Mouse (Mus musculus) myocyte (in vitro differentiated cells): Measurements from ENCODE around the gene Zmat3. TPM values are rescaled to one million over a fixed set of nuclear protein-coding genes. Genes with fewer than 3 reads are reported as not detected.

Experiments
- H3K27me3 ChIP-seq: one replicate; pipeline ENCODE4 v1.6.1; 2011; ENCODE audit not compliant: control insufficient read depth, insufficient read depth, insufficient read length
- H3K36me3 ChIP-seq: one replicate; pipeline ENCODE4 v1.6.1; 2011; ENCODE audit not compliant: control insufficient read depth, insufficient read depth
- H3K4me2 ChIP-seq: one replicate; pipeline ENCODE4 v1.6.1; 2011; ENCODE audit warnings: low read depth, control low read depth
- H3K4me3 ChIP-seq: one replicate; pipeline ENCODE4 v1.5.1; 2011; ENCODE audit warnings: mild to moderate bottlenecking, control low read depth, moderate library complexity
- H3K79me2 ChIP-seq: one replicate; pipeline ENCODE4 v1.6.1; 2011; ENCODE audit not compliant: control insufficient read depth, insufficient read depth
- H3ac ChIP-seq: one replicate; pipeline ENCODE4 v1.6.1; 2011; ENCODE audit not compliant: control insufficient read depth, insufficient read length
- CEBPB ChIP-seq: IDR thresholded peaks from 2 replicates; pipeline ENCODE4 v1.6.1; 2011; ENCODE audit warnings: mild to moderate bottlenecking, moderate library complexity; ENCODE audit not compliant: poor library complexity, insufficient read depth, severe bottlenecking
- E2F4 ChIP-seq: IDR thresholded peaks from one replicate; pipeline ENCODE4 v1.6.1; 2011; ENCODE audit warnings: mild to moderate bottlenecking, control low read depth, moderate library complexity; ENCODE audit not compliant: insufficient read depth
- MAX ChIP-seq: IDR thresholded peaks from one replicate; pipeline ENCODE4 v1.6.1; 2011; ENCODE audit warnings: low read depth, mild to moderate bottlenecking, control low read depth
- MYOD1 ChIP-seq, 3 experiments: IDR thresholded peaks; one replicate each; pipeline ENCODE4 v1.6.1; 2011; ENCODE audit warnings: control low read depth in 2 of 3, low read depth in 2 of 3, mild to moderate bottlenecking in 2 of 3, moderate library complexity in 1 of 3; ENCODE audit not compliant: insufficient read length in 2 of 3, control insufficient read depth in 1 of 3
- MYOG ChIP-seq, 3 experiments: IDR thresholded peaks; one replicate each; pipeline ENCODE4 v1.6.1; 2011; ENCODE audit warnings: control low read depth in 2 of 3, low read depth in 2 of 3, mild to moderate bottlenecking in 2 of 3; ENCODE audit not compliant: insufficient read length in 2 of 3, control insufficient read depth in 1 of 3, insufficient read depth in 1 of 3
- POLR2A ChIP-seq: IDR thresholded peaks from one replicate; pipeline ENCODE4 v1.6.1; 2011; ENCODE audit warnings: low read depth, mild to moderate bottlenecking, control low read depth, moderate library complexity; ENCODE audit not compliant: insufficient read length
- POLR2AphosphoS2 ChIP-seq: IDR thresholded peaks from one replicate; pipeline ENCODE4 v1.6.1; 2011; ENCODE audit warnings: low read depth, control low read depth; ENCODE audit not compliant: insufficient read length
- REST ChIP-seq: IDR thresholded peaks from one replicate; pipeline ENCODE4 v1.6.1; 2011; ENCODE audit warnings: mild to moderate bottlenecking, control low read depth, moderate library complexity; ENCODE audit not compliant: insufficient read depth, insufficient read length
- SRF ChIP-seq: IDR thresholded peaks from one replicate; pipeline ENCODE4 v1.6.1; 2011; ENCODE audit warnings: low read depth; ENCODE audit not compliant: control insufficient read depth, insufficient read length
- TCF12 ChIP-seq: IDR thresholded peaks from one replicate; pipeline ENCODE4 v1.6.1; 2011; ENCODE audit warnings: mild to moderate bottlenecking, control low read depth; ENCODE audit not compliant: poor library complexity, insufficient read depth, severe bottlenecking
- TCF3 ChIP-seq: IDR thresholded peaks from one replicate; pipeline ENCODE4 v1.6.1; 2011; ENCODE audit warnings: low read depth, control low read depth; ENCODE audit not compliant: insufficient read length
- USF1 ChIP-seq: IDR thresholded peaks from one replicate; pipeline ENCODE4 v1.6.1; 2011; ENCODE audit warnings: low read depth, mild to moderate bottlenecking, control low read depth, moderate library complexity
- polyA plus RNA-seq: library from polyadenylated mRNA; unstranded; fragments of >200 nt; fragmentation: generic; extraction: Trizol; gene quantifications from one replicate; pipeline ENCODE4 v1.2.1, GENCODE M21; 2012; ENCODE audit warnings: missing spikeins

Gene Zmat3
- polyA plus RNA-seq, 1 experiment, result 13.0 TPM

DNA sequence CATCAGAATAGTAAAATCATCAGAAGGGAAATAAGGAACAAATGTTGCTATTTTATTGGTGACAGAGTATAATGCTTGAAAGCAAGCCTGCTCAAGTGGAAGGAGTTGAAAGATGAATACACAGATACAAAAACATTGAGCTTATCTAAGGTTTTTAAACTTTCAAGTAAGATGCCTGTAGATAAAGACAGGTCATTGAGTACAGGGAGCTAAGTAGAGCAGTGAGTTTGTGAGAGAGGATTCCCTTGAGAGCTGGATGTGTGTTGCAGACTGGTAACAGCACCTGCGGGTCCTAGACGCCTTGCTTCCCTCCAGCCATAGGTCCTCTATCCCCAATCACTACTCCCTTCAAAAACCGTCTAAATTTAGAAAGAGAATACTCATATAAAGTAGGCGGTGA is 32.8 kb upstream of the Zmat3 start:
- Histone ChIP-seq H3ac (no peak overlapping the region), H3K36me3 (no peaks in the 10 kb centered on the region), H3K4me2 (peak overlapping the region; percentile 95), H3K27me3 (no peaks in the 10 kb centered on the region), H3K4me3 (peak overlapping the region; percentile 70), H3K79me2 (peaks cover 61% of the 10 kb centered on the region)
- TF ChIP-seq POLR2A (no peak), TCF3 (no peak), REST (no peak), MYOG (IDR thresholded peaks at IDR 0.05; ENCODE audit: control insufficient read depth in 1 of 3, insufficient read depth in 1 of 3, insufficient read length in 2 of 3, low read depth in 2 of 3) (no peak), CEBPB (no peak), TCF12 (no peak), POLR2AphosphoS2 (no peak), MAX (no peak), USF1 (no peak), MYOD1 (IDR thresholded peaks at IDR 0.05; ENCODE audit: control insufficient read depth in 1 of 3, insufficient read length in 2 of 3, low read depth in 2 of 3) (no peak), SRF (no peak), E2F4 (no peak)

DNA sequence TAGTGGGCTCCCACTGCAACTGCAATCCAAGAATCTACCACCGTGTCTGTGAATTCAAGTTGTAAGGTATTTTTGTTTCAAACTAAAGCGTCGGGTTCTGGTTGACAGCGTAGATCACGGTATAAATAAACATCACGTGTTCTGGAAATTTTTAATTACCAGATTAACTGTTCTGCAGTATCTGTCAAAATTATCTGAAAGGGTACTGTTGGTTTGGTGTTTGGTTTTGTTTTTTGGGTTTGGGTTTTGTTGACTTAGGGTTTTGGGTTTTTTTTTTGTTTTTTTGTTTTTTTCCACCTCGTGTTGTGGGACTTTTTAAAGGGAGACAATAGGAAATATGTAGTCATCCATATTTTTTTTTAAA is 32.3 kb upstream of the Zmat3 start:
- no peaks in the 10 kb centered on the region for H3K27me3 ChIP-seq
- peak overlapping the region; percentile 95 for H3K4me2 ChIP-seq
- peaks cover 56% of the 10 kb centered on the region for H3K79me2 ChIP-seq
- H3K4me3 ChIP-seq, result peak overlapping the region; percentile 70
- H3K36me3 ChIP-seq, result no peaks in the 10 kb centered on the region
- no peak for TF ChIP-seq POLR2AphosphoS2
- TF ChIP-seq USF1, result peak; percentile 10
- no peak for TF ChIP-seq MYOD1 (IDR thresholded peaks at IDR 0.05; ENCODE audit: control insufficient read depth in 1 of 3, insufficient read length in 2 of 3, low read depth in 2 of 3)
- peak overlapping the region; percentile 75 for H3ac ChIP-seq

DNA sequence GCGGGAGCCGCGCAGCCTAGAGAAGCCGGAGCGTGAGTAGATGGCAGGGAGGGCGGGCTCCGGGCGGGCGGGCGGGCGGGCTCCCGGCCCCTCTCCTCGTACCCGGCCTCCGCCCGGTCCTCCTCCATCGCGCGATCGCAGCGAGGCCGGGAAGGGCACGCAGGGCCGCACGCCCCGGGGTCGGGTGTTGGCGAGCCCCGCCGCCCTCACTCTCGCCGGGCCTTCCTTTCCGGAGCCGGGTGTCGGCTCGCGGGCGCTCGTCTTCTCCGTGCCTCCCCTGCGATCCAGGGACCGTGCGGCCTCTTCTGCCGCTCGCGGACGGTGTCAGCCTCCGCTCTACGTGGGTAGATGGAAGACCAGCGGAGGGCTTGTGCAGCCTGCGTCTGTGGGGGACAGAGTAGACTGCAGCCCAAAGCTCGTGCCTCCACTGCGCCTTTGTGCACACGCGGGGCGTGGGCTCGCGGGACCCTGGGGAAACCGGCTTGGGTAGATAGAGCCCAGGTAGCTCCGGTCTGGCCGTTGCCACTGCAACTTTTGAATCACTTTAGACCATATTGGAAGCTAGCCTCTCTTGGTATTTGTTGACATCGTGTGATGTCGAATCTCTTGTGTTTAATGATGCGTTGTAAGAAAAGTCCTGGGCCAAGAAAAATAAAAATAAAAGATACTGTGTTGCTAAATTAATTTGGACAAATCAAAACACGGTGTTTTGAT is 31.8 kb upstream of the Zmat3 start, which contains the start of gene Pik3ca:
Pik3ca (plus strand) TSS at position 211 of the 714 bp plus-strand sequence.
- Histone ChIP-seq H3K36me3 (no peaks in the 10 kb centered on the region), H3ac (peak within 1 kb of the TSS; percentile 75), H3K27me3 (no peaks in the 10 kb centered on the region), H3K4me2 (peak within 1 kb of the TSS; percentile 96), H3K4me3 (peak within 1 kb of the TSS; percentile 70), H3K79me2 (peaks cover 51% of the 10 kb centered on the region)
- TF ChIP-seq POLR2AphosphoS2, result no peak
- TF ChIP-seq MYOG (IDR thresholded peaks at IDR 0.05; ENCODE audit: control insufficient read depth in 1 of 3, insufficient read depth in 1 of 3, insufficient read length in 2 of 3, low read depth in 2 of 3), result no peak
- no peak for TF ChIP-seq TCF12

DNA sequence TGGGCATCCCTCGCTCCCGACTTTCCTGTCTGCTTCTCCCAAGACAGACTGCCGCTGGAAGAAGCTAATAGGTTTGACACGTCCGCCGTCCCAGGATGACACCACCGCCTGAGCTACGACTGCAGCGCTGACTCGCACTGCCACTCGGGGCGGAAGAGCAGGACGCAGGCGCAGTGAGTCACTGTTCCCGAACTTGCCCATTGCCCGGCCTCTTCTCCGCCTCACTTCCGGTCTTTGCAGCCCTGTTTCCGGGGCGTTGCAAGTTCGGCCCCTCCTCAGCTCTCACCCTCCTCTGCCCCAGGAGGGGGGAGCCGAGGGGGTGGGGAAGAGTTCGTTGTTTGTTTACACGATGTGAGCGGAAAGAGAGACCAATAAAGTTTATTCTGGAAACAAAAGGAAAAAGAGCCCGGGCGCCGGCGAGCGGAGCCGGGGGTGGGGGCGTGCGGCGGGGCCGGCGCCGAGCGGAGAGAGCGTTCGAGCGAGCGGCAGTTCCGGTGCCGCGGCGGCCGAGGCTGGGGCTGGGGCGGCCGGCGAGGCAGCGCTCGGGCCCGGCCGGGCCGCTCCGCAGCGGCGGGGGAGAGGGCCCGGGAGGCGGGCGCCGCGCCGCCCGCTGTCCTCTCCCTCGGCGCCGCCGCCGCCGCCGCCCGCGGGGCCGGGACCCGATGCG is 31.1 kb upstream of the Zmat3 start:
- no peak for TF ChIP-seq SRF
- no peak for TF ChIP-seq MAX
- no peak for TF ChIP-seq TCF12
- peak; percentile 96 for TF ChIP-seq POLR2AphosphoS2
- TF ChIP-seq MYOG (IDR thresholded peaks at IDR 0.05; ENCODE audit: control insufficient read depth in 1 of 3, insufficient read depth in 1 of 3, insufficient read length in 2 of 3, low read depth in 2 of 3), result no peak
- peak; percentile 92 for TF ChIP-seq POLR2A
- no peak for TF ChIP-seq MYOD1 (IDR thresholded peaks at IDR 0.05; ENCODE audit: control insufficient read depth in 1 of 3, insufficient read length in 2 of 3, low read depth in 2 of 3)
- TF ChIP-seq REST, result peak; percentile 38
- no peak for TF ChIP-seq CEBPB
- no peak for TF ChIP-seq TCF3

DNA sequence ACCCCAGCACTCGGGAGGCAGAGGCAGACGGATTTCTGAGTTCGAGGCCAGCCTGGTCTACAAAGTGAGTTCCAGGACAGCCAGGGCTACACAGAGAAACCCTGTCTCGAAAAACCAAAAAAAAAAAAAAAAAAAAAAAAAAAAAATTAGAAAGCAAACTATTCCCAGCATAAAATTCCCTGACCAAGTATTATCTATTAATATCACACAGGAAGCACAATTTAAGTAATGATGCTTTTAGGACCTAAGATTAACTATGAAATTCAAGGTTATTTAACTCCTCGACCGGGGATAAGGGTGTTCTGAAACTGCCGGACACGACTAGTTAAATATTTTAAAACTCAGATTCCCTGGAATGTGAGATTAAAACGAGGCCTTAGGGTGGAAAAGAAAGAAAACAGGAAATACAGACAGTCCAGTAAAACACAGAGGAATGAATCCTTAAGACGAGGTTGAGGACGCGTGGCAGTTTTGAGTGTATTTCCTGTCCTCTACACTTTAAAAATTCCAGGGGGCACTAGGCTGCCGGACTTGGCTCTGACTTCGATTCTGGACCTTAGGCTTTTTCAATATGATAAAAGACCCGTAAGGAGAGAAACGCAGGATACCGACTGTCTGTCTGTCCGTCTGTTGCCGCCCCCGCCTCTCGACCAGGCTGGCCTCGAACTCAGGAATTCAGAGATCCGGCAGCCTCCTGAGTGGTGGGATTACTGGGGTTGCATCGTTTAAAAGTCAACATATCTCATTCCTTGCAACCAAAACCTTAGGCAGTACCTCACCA is 30.1 kb upstream of the Zmat3 start:
- no peaks in the 10 kb centered on the region for H3K27me3 ChIP-seq
- no peaks in the 10 kb centered on the region for H3K36me3 ChIP-seq
- TF ChIP-seq MYOG (IDR thresholded peaks at IDR 0.05; ENCODE audit: control insufficient read depth in 1 of 3, insufficient read depth in 1 of 3, insufficient read length in 2 of 3, low read depth in 2 of 3) (no peak), CEBPB (no peak), REST (no peak), USF1 (no peak), TCF3 (no peak), E2F4 (no peak), MAX (no peak), POLR2AphosphoS2 (no peak), SRF (no peak)

More for the DNA sequence above, 31.1 kb upstream of the Zmat3 start:
- Histone ChIP-seq H3K36me3 (no peaks in the 10 kb centered on the region), H3ac (peak overlapping the region; percentile 75), H3K27me3 (no peaks in the 10 kb centered on the region), H3K79me2 (peaks cover 44% of the 10 kb centered on the region), H3K4me3 (peak overlapping the region; percentile 70), H3K4me2 (peak overlapping the region; percentile 96)

More for the DNA sequence above, 30.1 kb upstream of the Zmat3 start:
- Histone ChIP-seq H3K4me3 (peak overlapping the region; percentile 70), H3K4me2 (peak overlapping the region; percentile 96), H3ac (no peak overlapping the region), H3K79me2 (peaks cover 34% of the 10 kb centered on the region)
